Mouse (Mus musculus) kidney, embryonic 15.5 days (tissue): ENCODE results near the gene Psap. TPM values are rescaled to one million over a fixed set of nuclear protein-coding genes. Genes with fewer than 3 reads are reported as not detected.
A peak's percentile ranks its signal among the peaks of the same experiment; 100 is the strongest.
"Not testable (repeated sequence)": the region's sequence is repeated elsewhere in the genome, so short reads cannot be mapped to it uniquely, and the experiment has no call there.

Experiments used
- ATAC-seq: fragments of 200-750 bp; cut with Nextera tagmentation; replicated peaks from 2 replicates; pipeline ENCODE4 v1.8.0; 2017; ENCODE audit warnings: moderate TSS enrichment; ENCODE audit not compliant: low FRiP score
- H3K27ac ChIP-seq: fragments of 300-500 bp; sonication (generic); 2 replicates; pipeline ENCODE4 v1.5.1; 2015; ENCODE audit warnings: mild to moderate bottlenecking, inconsistent platforms
- H3K27me3 ChIP-seq: fragments of 300-500 bp; sonication (generic); 2 replicates; pipeline ENCODE4 v1.6.1; 2015; ENCODE audit warnings: inconsistent platforms
- H3K36me3 ChIP-seq: fragments of 300-500 bp; sonication (generic); 2 replicates; pipeline ENCODE4 v1.6.1; 2015; ENCODE audit warnings: inconsistent platforms
- H3K4me1 ChIP-seq: fragments of 300-500 bp; sonication (generic); 2 replicates; pipeline ENCODE4 v1.6.1; 2015; ENCODE audit warnings: inconsistent platforms
- H3K4me2 ChIP-seq: fragments of 300-500 bp; sonication (generic); 2 replicates; pipeline ENCODE4 v1.6.1; 2015; ENCODE audit warnings: moderate library complexity, mild to moderate bottlenecking, inconsistent platforms
- H3K4me3 ChIP-seq: fragments of 300-500 bp; sonication (generic); replicated peaks from 2 replicates; pipeline ENCODE4 v1.5.1; 2015; ENCODE audit warnings: mild to moderate bottlenecking, inconsistent platforms
- H3K9ac ChIP-seq: fragments of 300-500 bp; sonication (generic); 2 replicates; pipeline ENCODE4 v1.6.1; 2015; ENCODE audit warnings: mild to moderate bottlenecking, inconsistent platforms
- H3K9me3 ChIP-seq: fragments of 300-500 bp; sonication (generic); replicated peaks from 2 replicates; pipeline ENCODE4 v1.6.1; 2016; ENCODE audit warnings: inconsistent platforms
- WGBS: fragments of 180-500 bp; shearing (Covaris S2); methylation state at CpG from one replicate; pipeline ENCODE4 v1.1.7; 2015; ENCODE audit warnings: mixed read lengths; 5-methylcytosine and 5-hydroxymethylcytosine counted together
- polyA plus RNA-seq: library from polyadenylated mRNA; unstranded; fragments of >200 nt; fragmentation: Nextera tagmentation; extraction: Ambion mirVana; gene quantifications from 2 replicates; pipeline ENCODE4 v1.2.1, GENCODE M21; 2015

Psap gene
- polyA plus RNA-seq: 132 and 162 TPM in 2 replicates

- Histone ChIP-seq H3K27ac (peak within 1 kb of the TSS; percentile 90), H3K4me3 (peak within 1 kb of the TSS; percentile 85), H3K4me1 (peaks cover 36% of the 10 kb centered on the region), H3K9ac (peak within 1 kb of the TSS; percentile 88), H3K4me2 (peak within 1 kb of the TSS; percentile 81), H3K9me3 (no peaks in the 10 kb centered on the region), H3K27me3 (no peaks in the 10 kb centered on the region), H3K36me3 (no peaks in the 10 kb centered on the region)
- peak; percentile 92 for ATAC-seq
- 3% methylated on average over 54 of the region's 54 CpGs for WGBS
These were observed at the start of gene Psap for GRCm38 (mm10) chr10:60277207-60278005. TSS of gene Psap (plus strand) at chr10:60277627.

- H3K4me3 ChIP-seq: no peak overlapping the region
- H3K9me3 ChIP-seq: no peaks in the 10 kb centered on the region
- no peak for ATAC-seq
- H3K27me3 ChIP-seq: no peaks in the 10 kb centered on the region
- H3K9ac ChIP-seq: no peak overlapping the region
- no peaks in the 10 kb centered on the region for H3K36me3 ChIP-seq
- no peak overlapping the region for H3K4me2 ChIP-seq
- H3K27ac ChIP-seq: peak overlapping the region; percentile 51; the same call in 1 of the 2 replicates
- H3K4me1 ChIP-seq: peaks cover 9% of the 10 kb centered on the region; the same call in 1 of the 2 replicates
- WGBS: 58% methylated on average over 4 of the region's 4 CpGs
These were observed 49.8 kb upstream of the Psap start for GRCm38 (mm10) chr10:60227666-60228065.

DNA sequence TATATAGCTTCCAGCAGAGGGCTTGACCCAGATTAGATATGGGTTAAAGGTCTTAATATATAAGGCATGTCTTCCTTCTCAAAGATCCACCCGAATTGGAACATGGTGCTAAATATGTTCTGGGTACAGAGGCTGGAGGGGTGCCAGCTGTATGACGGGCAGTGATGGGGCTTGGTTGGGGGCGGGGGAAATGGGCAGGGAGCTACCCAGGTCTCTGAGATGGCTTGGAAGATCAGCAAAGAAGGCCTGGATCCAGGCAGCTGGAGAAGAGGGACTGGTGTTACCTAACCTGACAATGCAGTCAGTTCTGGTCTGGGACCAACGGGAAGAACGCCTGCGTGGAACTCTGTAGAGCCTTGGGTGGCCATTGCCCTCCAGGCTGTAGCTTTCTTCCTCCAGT, 48.3 kb upstream of the Psap start:
- no peaks in the 10 kb centered on the region for H3K27me3 ChIP-seq
- WGBS: 85% methylated on average over 6 of the region's 6 CpGs
- no peak overlapping the region for H3K4me2 ChIP-seq
- no peak overlapping the region for H3K4me3 ChIP-seq
- H3K36me3 ChIP-seq: no peaks in the 10 kb centered on the region
- no peak for ATAC-seq
- H3K9ac ChIP-seq: no peak overlapping the region
- H3K4me1 ChIP-seq: peaks cover 9% of the 10 kb centered on the region; the same call in 1 of the 2 replicates
- H3K9me3 ChIP-seq: no peaks in the 10 kb centered on the region
- H3K27ac ChIP-seq: no peak overlapping the region

- H3K4me2 ChIP-seq: no peak overlapping the region
- no peaks in the 10 kb centered on the region for H3K36me3 ChIP-seq
- peaks cover 9% of the 10 kb centered on the region; the same call in 1 of the 2 replicates for H3K4me1 ChIP-seq
- H3K27ac ChIP-seq: no peak overlapping the region
- no peak overlapping the region for H3K9ac ChIP-seq
- 68% methylated on average over 6 of the region's 6 CpGs for WGBS
- no peaks in the 10 kb centered on the region for H3K9me3 ChIP-seq
- no peak overlapping the region for H3K4me3 ChIP-seq
- H3K27me3 ChIP-seq: no peaks in the 10 kb centered on the region
- ATAC-seq: no peak
These were observed 46.9 kb upstream of the Psap start for GRCm38 (mm10) chr10:60230321-60231088.

DNA sequence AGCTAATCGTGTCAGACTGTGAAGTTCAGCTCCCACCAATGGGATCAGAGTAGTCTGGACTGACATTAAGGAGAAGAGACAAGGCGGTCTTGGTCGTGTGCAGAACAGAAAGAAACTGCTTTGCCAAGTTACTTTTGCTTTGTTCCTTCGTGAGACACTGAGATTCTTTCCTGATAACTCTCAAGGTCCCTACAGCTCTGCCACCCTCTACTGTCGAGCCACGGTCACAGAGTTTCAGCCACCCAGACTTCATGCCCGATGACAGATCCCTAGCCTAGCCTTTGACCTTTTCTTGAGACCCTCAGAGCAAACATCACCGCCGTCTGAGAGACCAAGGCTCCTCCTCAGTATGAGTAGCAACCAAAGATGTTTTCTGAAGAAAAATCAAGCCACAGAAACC, 43.4 kb upstream of the Psap start:
- Histone ChIP-seq H3K27ac (no peak overlapping the region), H3K4me2 (no peak overlapping the region), H3K9me3 (no peaks in the 10 kb centered on the region), H3K27me3 (no peaks in the 10 kb centered on the region), H3K4me1 (peaks cover 9% of the 10 kb centered on the region; the same call in 1 of the 2 replicates), H3K9ac (no peak overlapping the region), H3K4me3 (no peak overlapping the region), H3K36me3 (no peaks in the 10 kb centered on the region)
- no peak for ATAC-seq
- 76% methylated on average over 9 of the region's 9 CpGs for WGBS

DNA sequence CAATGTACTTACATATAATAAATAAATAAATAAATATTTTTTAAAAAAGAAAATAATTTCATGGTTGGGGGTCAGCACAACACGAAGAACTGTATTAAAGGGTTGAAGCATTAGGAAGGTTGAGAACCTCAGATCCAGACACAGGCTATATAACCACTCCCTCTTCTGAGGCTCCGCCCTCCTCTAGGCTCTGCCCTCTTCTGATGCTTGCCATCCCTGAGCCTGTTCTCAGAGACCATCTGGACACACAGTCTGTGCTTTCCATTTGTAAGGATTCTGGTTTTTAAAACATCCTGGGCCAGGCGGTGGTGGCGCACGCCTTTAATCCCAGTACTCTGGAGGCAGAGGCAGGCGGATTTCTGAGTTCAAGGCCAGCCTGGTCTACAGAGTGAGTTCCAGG, 41.6 kb upstream of the Psap start:
- not testable (repeated sequence) for H3K9ac ChIP-seq, H3K27me3 ChIP-seq, H3K9me3 ChIP-seq, H3K27ac ChIP-seq, ATAC-seq, H3K4me2 ChIP-seq, H3K4me1 ChIP-seq, H3K36me3 ChIP-seq, H3K4me3 ChIP-seq
- WGBS: 94% methylated on average over 6 of the region's 6 CpGs

DNA sequence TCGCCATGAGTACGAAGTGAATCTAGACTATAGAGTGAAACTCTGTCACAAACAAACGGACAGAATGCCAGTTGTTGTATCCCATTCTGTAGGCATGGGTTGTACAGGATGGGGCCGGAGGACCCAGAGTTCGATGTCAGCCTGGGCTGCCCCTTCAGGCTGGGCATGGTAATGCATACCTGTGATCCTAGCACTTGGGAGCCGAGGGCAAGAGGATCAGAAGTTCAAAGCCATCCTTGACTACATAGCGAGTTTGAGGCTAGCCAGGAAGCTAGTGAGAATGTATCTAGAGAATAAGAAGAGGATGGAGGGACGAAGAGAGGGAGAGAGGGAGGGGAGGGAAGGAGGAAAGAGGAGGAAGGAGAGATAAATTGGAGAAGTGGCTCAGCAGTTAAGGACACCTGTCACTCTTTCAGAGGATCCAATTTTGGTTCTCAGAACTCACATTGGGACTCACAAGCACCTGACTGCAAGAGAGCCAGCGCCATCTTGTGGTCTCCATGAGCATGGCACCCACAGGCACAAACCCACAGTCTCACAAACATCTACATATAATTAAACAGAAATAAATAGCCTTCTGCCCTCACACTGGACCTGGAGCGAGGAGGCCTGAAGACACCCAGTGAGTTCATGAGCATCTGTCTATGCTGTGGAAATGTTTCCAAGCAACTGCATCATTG, 39.8 kb upstream of the Psap start:
- Histone ChIP-seq H3K27ac (no peak overlapping the region), H3K36me3 (no peaks in the 10 kb centered on the region), H3K27me3 (no peaks in the 10 kb centered on the region), H3K4me1 (no peaks in the 10 kb centered on the region), H3K4me2 (no peak overlapping the region), H3K9me3 (0 out of 2 replicates have a peak, but pooled peaks cover under 1% of the 10 kb centered on the region), H3K4me3 (no peak overlapping the region), H3K9ac (no peak overlapping the region)
- WGBS: 67% methylated on average over 10 of the region's 10 CpGs
- no peak for ATAC-seq

DNA sequence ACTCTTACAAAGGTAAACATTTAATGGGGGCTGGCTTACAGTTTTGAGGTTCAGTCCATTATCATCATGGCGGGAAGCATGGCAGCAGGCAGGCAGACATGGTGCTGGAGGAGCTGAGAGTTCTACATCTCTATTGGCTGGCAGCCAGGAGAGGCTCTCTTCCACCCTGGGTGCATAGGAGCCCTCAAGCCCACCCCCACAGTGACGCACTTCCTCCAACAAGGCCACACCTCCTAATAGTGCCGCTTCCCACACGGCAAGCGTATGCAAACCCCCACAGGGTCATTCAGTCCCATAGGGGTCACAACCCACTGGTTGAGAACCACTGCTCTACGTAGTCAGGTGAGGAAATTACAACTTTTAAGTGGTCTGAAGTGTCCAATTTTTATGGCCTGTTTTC, 37.0 kb upstream of the Psap start:
- Histone ChIP-seq H3K36me3 (no peaks in the 10 kb centered on the region), H3K9ac (no peak overlapping the region), H3K27me3 (no peaks in the 10 kb centered on the region), H3K27ac (no peak overlapping the region), H3K4me3 (no peak overlapping the region), H3K9me3 (0 out of 2 replicates have a peak, but pooled peaks cover 2% of the 10 kb centered on the region), H3K4me2 (no peak overlapping the region), H3K4me1 (0 out of 2 replicates have a peak, but pooled peaks cover 3% of the 10 kb centered on the region)
- no peak for ATAC-seq
- 87% methylated on average over 6 of the region's 6 CpGs for WGBS

DNA sequence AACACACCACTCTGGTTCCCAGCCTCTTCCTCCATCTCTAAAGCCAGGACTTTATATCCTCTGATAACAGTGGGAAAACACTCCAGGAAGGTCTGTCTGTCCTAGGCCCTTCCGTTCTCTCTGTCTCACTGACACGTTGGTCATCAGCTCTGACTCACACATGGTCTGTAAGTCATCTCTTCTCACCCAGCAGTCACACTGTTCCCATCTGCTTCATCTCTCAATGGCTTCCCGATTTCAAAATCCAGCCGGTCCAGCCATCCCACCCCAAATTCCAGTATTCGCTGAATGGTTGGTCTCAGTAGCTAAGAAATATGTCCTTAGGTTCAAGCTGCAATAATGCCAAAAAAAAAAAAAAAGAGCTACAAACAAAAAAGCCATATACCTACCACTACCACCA, 33.5 kb upstream of the Psap start:
- Histone ChIP-seq H3K27ac (no peak overlapping the region), H3K9ac (no peak overlapping the region), H3K4me2 (no peak overlapping the region), H3K4me1 (0 out of 2 replicates have a peak, but pooled peaks cover 6% of the 10 kb centered on the region), H3K9me3 (0 out of 2 replicates have a peak, but pooled peaks cover 2% of the 10 kb centered on the region), H3K27me3 (no peaks in the 10 kb centered on the region), H3K36me3 (no peaks in the 10 kb centered on the region), H3K4me3 (no peak overlapping the region)
- ATAC-seq: no peak
- WGBS: 87% methylated on average over 5 of the region's 5 CpGs

DNA sequence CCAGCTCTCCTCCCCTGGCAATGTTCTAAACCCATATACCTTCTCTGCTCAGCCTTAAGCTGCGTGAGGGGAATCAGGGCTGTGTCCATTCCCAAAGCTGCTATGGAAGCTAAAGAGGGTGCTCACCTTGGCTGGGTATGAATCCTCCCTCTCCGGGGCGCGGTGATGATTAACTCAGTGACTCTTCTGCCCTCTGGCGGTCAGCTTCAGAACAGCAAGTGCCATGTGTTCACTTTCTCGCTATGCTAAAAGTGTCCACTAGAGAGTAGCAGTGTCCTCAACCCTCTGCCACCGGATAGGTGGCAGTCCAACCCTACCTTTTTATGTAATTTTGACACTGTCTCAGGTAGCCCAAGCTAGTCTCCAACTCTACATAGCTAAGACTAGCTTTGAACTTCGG, 32.4 kb upstream of the Psap start:
- Histone ChIP-seq H3K36me3 (no peaks in the 10 kb centered on the region), H3K4me3 (no peak overlapping the region), H3K4me1 (0 out of 2 replicates have a peak, but pooled peaks cover 6% of the 10 kb centered on the region), H3K27ac (no peak overlapping the region), H3K9ac (no peak overlapping the region), H3K9me3 (0 out of 2 replicates have a peak, but pooled peaks cover 2% of the 10 kb centered on the region), H3K27me3 (no peaks in the 10 kb centered on the region), H3K4me2 (no peak overlapping the region)
- 2% methylated on average over 8 of the region's 8 CpGs for WGBS
- peak; percentile 66; the same call in 1 of the 2 replicates for ATAC-seq

- 82% methylated on average over 7 of the region's 7 CpGs for WGBS
- Histone ChIP-seq H3K4me3 (no peak overlapping the region), H3K27ac (no peak overlapping the region), H3K9me3 (0 out of 2 replicates have a peak, but pooled peaks cover 2% of the 10 kb centered on the region), H3K9ac (no peak overlapping the region), H3K4me1 (0 out of 2 replicates have a peak, but pooled peaks cover 6% of the 10 kb centered on the region), H3K36me3 (no peaks in the 10 kb centered on the region), H3K4me2 (no peak overlapping the region), H3K27me3 (no peaks in the 10 kb centered on the region)
- no peak for ATAC-seq
These were observed 31.8 kb upstream of the Psap start for GRCm38 (mm10) chr10:60245635-60246034.
